Mouse (Mus musculus) layer of hippocampus, adult 11-12 months (tissue): ENCODE data around the gene Ccdc97.

Source experiments
- DNase-seq: peaks from one replicate; pipeline ENCODE4 v3.0.0; 2022; ENCODE audit warnings: low spot score

Ccdc97 gene

GRCm38 (mm10) chr7:25666381-25666780 lies 52.5 kb downstream of the Ccdc97 start:
- no peak for DNase-seq
